Mouse (Mus musculus) testis, adult 2 months (tissue): ENCODE results near the gene Hoxd10.

Experiments used
- CTCF ChIP-seq: fragments of 200-500 bp; IDR thresholded peaks from 2 replicates; pipeline ENCODE4 v1.5.1; 2012; ENCODE audit warnings: low read depth, mild to moderate bottlenecking, inconsistent platforms, low read length, moderate library complexity; ENCODE audit not compliant: control insufficient read depth, insufficient read depth, insufficient replicate concordance
- POLR2A ChIP-seq: fragments of 200-500 bp; IDR thresholded peaks from 2 replicates; pipeline ENCODE4 v1.6.1; 2012; ENCODE audit warnings: low read depth, mild to moderate bottlenecking, inconsistent platforms, low read length, moderate library complexity; ENCODE audit not compliant: control insufficient read depth

GRCm38 (mm10) chr2:74714156-74714789 lies 22.5 kb downstream of the Hoxd10 start:
- TF ChIP-seq POLR2A (no peak), CTCF (no peak)
